Mouse (Mus musculus) monocyte, adult 2 months (primary cell): ENCODE measurements at regions not wholly inside any gene's neighbourhood (a gene's known extent, or its start where the extent isn't known, plus 50 kb on each side); places are given as distances from the start of the nearest gene placed in this dataset.

Source experiments
- DNase-seq, 2 experiments: peaks; one replicate each; pipeline ENCODE4 v3.0.0; 2022; ENCODE audit warnings: low spot score in 2 of 2, low read depth in 1 of 2

DNA sequence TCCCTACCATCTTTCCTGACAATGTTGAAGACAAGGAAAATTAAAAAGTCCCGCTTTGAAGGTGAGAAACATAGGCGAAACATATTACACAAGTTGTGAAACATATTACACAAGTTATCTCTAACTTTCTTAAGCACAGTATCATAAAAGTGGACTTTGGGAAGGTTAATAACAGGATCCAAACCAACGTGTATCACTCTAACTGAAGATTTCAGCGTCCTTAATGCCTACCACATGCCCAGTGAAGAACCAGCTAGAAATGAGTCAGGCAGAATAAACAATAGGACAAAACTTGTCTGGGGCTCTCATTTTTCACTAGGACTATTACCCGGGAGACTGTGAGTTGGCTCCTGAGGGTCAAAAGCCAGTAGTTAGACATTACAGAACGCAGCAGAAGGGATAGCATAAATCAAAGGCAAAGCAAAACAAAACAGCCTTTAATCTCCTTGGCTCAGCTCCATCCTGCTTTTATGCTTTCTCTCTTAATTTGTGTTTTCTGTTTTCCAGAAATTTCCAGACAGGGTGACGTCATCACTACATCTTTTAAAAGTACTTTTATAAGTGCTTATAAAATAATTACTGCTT lies 618.3 kb upstream of the Sox9 start:
- DNase-seq = no peak

DNA sequence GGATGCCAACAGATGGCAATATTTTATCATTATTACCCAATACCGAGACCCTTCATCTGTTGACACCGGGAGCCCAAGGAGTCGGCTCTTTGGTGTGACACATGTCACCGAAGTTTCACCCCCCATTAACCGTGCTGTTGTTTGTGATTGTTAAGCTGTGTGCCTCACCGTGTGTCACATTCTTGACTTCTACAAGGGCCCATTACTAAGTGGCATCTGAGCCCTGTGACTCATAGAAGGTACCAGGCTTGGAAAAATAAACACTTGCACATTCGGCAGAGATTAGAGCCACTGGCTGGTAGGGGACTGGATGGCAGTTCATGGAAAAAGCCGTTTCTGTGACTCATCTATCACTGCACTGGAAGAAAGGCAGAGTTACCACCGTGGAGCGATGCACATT lies 608.4 kb upstream of the Sox9 start:
- no peak for DNase-seq

DNA sequence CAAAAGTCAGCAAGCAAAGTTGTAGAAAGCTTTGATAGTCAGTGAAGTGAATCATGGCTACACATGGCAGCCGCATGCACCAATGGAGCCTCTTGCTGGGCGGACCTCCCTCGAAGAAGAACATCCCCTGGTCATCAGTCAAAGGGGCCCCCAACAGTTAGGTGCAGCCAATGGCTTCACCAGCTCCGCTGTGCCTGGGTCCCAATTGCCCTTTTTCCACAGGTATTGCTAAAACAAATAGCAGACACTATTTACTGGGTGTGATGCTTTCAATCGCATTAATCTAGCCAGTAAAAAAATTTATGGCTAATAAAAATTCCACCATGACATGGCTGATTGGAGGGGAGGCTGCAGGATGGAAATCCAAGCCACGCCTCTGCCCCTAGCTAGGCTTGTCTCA lies 606.7 kb upstream of the Sox9 start:
- no peak for DNase-seq

DNA sequence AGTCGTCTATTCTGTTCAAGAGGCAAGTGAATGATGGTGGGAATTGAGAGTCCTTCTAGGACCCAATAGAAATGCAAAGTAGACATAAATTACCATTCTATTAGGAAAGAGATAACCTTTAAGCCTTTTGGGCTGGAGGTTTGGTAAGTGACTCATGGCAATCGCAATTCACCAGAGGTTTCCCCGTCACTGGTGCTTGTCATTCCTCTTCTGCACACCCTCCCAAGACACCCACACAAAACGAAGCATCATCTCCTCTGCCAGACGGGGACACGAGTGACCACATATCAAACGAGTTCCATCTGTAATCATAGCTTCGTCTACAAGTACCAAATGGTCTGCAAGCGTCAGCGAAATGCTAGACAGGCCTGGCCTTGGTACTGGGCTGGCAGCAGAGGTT lies 601.4 kb upstream of the Sox9 start:
- DNase-seq = no peak

DNA sequence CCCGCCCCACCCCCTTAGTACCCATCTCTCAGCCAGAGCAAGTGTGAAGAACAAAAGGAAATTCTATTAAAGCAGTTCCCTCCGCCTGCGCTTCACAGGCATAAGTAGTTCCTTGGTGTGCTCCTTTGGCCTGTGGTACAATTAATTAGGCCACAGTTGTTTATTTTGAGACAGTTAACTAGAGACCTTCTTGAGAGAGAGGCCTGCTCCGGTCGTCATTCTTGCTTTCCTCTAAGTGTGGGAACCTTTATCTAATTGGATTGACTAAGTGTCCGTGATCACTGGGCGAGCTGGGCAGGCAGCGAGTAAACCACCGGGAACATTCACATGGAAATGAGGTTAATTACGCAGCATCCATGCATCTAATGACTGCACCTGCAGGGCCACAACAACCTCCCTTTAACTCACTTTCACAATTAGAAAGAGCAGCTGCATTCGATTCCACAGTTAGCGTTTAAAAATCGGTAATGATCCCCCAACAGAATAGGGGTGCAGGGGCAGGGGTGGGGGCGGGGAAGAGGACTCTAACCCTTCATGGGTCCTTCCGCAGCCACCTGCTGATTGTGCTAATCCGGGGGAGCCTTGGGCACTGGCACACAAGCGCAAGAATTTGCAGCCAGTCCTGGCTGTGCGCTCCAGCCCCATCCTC lies 584.3 kb upstream of the Sox9 start:
- no peak for DNase-seq

DNA sequence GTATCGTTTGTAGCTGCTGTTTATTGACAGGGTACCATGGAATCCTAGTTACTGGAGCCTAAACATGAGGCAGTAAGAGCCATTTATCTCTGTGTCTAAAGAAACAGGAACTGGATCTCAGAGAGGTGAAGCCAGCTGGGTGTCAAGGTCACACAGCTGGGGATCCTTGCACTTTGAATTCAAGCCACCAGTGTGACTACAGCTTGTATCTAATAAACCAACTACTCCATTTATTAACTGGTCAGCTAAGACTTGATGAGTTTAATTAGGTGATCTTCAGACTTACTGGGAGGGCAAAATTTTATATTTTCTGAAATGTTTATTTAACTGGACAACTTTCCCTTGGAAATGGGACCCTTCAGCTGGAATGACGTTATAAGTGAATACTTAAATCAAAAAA lies 577.5 kb upstream of the Sox9 start:
- DNase-seq = no peak

DNA sequence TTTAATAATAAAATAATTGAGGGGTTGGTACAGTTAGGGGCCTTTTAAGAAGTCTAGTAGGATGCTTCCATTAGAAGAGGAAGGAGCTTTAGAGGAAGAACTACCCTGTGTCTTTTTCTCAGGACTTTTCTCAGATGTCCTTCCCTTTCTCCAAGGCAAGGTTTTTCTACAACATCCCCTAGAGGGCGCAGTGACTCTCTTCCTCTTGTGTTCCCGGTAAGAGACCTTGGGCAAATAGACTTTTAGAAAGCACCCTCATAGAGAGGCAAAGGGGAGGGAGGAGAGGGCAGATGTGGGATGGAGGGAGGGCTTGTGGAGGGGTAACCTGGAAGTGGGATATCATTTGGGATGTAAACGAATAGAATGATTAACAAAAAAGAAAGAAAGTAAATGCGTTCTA lies 572.6 kb upstream of the Sox9 start:
- no peak for DNase-seq

DNA sequence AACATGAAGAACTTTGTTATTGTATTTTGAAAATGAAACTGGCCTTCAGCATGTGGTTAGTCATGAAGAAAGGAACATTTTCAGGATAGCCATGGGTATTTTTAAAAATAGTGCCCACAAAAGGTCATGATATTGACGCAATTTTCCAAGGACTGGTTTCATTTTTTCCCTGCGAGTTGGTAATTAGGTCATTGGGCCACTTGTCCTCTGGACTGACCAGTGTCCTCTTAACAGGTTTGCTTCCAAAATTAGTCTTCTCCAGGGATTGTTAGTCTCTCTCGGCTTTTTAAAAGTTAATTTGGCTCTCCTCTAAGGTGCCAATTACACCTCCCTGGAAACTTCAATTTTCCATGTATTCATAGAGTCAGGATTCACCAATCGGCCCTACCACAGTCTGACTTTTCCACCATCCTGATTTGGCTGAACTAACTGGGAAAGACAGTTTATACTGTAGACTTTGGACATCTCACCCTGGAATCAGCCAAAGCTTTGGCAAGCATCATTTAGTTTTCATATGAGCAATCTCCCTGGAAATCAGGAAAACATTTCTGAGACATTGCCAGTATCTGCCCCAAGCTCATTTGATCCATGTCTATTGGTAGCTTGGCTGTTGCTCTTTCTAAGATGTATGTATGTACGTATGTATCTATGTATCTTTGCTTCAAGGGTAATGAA lies 562.8 kb upstream of the Sox9 start:
- DNase-seq = no peak

DNA sequence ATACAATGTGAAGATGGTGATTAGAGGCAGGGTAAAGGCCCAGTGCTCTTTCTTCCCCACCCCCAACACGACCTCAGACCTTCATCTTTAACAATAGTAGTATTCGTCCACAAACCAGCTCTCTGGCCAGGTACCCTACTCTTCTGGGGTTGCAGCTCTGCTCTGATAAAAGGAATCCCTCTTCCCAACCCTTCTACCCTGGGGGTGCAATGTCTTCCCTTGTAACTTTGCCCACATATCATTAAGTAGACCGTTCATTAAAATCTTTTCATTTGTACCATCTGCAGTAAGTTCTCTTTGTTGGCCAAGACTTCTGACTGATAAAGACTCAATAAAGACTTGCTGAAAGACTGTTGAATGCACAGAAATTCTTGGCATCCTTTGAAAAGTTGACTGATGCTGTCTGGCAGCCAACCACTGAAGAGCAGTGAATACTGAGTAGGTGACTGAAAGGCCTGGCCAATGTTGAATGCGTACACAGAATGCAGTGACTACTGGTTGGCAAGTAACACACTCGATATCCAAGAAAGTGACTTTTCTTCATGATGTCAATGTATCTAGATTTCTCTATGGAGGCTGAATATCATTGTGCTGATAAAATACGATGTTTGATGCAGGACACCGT lies 547.4 kb upstream of the Sox9 start:
- DNase-seq = no peak

DNA sequence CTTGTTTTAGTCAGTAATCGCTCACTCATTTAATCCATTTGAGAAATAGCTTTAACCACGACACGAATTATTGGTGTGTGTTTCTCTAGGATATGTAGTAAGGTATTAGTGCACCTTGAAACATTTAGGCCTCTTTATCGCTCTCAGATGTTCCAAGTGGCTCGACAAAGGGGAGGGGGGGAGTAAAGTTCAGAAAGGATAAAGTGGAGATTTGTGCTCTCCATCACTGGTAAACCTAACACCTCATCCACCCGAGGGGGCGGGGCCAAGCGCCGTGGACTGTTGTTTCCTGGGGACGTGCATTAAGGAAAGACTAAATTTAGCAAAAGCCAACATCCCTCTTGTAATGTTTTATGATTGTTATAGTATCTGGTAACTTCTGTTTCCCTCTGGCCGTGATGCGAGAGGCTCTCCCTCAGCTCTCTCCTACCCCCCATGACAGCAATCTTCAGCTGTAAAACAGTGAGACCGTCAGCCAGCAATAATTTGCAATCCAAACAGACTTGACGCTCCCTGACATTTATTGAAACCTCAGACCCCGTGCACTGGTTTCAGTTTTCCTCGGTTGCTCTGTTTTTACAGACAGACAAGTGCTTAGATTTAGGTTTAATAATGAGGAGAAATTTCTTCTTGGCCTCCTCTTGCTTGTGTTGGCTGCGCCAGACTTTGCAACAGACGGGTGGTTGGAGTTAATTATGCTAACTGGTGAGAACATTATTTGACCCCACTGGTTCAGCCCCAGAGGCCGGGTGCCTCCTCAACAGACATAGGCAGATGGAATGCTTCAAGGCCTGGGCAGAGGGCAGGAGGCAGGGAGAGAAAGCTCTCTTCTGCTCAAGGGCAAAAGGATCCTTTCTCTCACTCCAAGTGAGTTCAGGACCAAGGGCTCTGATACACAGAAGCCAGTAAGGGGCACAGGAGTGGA lies 542.8 kb upstream of the Sox9 start:
- DNase-seq = no peak

DNA sequence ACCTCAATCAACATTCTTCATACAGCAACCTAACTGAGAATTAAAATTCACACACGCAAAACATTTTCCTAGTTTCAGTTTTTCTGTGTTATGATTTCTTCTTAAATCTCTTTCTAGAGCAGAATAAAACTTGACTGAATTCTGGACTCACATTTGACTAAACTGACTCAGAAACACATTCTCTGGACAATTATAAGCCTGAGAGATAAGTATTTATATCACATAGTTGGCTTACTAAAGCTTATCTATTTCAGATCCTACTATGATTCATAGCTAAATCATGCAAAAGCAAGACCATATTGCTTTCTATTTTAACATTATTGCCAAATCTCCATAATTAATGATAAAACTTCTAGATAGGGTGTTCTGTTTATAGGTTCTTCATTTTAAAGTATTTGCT lies 529.5 kb upstream of the Sox9 start:
- no peak for DNase-seq

DNA sequence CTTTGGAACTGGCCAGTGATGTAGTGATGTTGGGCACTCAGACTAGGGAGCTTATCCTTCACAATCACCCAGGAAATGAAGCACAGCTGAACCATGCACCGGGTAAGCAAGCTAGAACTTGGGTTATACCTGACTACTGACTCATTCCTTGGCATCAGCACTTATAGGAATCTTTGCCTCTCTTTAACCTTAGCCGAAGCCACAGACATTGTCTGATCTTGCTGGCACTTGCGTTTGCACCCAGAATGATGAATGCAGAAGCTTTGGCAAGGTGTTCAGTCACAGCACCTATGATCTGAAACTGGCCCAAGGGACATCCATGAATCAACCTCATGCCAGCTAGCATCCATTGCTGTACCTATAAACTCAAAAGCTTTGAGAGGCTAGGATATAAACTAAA lies 529.0 kb upstream of the Sox9 start:
- no peak for DNase-seq

DNA sequence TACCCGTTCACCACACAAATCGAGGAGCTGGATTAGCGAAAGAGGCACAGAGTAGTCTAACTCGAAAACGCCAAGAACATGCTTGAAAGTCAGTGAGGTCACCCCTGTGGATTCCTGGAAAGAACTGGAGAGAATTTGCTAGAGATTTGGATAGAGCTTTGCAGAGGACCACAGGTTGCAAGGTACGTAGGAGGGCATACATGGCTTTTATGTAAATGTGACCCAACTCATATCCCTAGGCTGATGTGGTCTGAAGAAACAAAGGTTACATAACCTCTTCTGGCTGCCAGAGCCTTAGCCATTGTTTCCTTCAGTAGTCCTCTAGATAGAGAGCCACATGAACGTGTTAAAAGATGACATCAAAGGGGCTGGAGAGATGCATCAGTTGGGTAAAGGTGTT lies 525.7 kb upstream of the Sox9 start:
- DNase-seq = no peak

DNA sequence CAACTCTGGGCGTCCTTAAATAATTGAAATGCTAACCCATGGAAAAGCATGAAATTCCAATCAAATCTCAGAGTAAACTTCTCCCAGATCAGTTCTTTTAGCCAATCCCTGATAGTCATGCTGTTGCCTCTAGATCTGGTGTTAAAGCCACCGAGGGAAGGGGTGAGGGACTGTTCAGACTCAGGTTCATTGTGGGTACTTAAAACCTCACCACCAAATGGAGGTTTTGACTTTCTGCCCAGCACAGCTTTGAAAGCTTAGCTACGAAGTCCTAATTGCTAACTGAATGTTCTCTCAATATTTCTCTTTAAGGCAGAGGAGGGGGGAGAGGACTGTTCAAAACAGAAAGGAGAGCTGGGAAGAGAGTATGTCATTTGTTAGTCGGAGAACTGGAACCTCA lies 517.9 kb upstream of the Sox9 start:
- DNase-seq = no peak

DNA sequence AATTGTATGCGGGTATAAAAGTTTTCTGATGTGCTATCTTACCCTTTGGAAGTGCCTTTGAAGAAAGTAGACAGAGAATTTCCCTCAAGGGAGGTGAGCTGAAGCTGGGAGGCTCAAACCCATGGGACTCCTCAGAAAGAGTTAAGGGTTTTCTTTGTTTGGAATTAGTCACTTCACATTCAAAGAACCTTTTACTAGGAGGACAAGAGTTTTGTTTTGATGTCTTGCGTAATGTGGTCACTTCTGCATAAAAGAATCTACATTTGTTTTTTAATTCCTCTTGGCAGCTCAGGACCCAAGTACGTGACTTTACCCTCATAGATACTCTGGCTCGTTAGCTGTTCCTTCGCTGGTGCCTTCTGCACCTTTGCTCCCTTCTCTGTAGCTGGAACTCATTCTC lies 511.1 kb upstream of the Sox9 start:
- DNase-seq = no peak

DNA sequence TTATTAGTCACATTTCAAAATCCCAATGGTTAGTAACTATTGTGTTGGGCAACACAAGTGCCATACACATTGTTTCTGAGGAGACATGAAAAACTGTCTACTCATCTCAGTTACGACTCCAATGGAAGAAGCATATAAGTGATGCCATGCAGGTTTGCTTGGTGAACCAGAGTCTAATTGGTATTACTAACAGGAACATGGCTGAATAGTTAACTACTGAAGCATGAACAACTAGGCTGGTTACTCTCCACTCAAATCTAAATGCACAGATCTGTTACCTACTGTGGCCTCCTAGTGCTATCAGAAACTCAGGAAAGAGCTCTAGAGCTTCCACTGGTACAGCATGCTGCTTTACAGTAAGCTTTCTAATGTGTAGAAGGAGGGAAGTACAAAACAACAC lies 503.5 kb upstream of the Sox9 start:
- DNase-seq = no peak

DNA sequence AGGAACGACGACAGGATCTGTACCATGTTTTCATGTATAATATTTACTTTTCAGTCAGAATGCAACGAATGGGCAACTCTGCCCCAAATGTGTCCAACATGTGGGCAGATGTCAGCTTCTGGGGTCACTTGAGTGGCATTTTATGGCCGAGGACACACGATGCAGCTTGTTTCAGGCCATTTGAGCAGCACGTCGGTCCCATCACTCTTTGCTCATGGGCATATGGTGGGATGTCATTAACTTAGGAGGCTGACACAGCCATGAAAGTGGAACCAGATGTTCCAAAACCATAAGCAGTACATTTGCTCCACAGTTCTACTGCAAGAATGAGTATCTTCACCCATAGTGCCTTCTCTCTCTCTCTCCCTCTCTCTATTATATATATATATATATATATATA lies 499.1 kb upstream of the Sox9 start:
- DNase-seq = no peak

DNA sequence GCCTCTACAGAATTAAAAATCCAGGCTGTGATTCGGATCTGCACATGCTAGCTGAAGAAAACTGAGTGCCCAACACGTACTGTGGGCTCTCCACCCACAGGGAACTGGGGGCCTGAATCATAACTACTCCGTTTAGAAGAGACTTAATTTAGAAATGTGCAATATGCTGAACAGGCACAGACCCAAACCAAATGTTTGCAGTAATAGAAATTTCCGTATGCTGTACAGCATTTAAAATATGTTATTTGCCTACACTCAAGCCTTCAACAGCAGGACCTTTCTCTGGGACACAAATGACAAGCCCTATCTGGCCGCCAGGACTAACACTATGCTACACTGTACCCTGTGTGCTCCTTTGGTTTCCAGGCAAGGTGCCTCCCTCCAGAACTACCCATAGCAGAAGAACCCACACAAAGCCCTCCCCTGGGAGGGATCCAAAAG lies 483.1 kb upstream of the Sox9 start:
- no peak for DNase-seq

DNA sequence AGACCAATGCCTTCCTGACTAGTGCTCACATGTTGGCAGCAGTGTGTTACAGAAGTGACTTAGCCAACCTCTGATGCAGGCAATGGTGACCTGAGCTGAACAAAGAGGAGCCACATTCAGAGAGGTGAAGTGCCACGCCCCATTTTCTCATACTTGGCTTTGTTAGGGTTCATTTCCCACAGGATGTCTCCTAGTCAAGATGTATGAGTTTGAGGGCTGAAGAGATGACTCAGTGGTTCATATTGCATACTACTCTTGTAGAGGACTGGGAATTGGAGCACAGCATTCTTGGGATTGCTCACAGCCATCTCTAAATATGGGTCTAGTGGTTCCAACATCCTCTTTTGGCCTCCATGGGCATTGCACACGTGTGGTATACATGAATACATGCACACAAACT lies 478.9 kb upstream of the Sox9 start:
- DNase-seq = no peak

DNA sequence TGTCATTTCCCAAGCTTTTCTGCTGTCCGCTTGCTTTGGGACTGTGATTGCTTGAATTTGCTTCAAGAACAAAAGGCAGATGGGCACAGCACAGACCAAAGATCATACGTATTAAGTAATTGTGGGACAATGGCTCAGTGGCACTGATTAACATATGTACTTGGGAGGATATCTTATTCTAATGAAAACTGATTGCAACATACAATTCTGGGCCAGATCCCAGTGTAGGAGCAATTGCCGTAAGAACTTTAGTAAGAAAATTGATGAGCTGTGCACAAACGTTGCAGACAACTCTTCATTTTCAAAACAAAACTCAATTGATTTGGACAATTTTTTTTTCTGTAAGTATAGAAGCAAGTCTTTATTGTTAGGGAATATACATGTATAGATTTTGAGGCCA lies 456.2 kb upstream of the Sox9 start:
- DNase-seq = no peak

DNA sequence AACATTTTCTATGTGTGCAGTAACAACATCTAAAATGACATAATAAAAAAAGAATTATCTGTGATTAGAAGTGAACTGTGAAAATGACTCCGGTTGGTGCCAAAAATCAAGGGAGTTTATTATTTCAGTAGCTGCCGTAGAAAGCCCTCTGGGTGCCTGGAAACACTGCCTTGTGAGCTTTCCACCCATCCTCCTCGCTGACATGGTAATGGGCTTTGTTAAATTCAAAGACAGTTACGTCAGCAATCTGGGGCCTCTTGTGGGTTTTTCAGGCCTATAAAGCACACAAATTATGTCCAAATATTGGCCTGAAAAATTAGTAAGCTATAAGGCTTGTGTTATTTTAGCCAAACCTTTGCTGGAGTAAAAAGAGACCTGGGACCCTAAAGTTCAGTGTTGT lies 454.4 kb upstream of the Sox9 start:
- DNase-seq = no peak
